Mouse (Mus musculus): ENCODE measurements around the gene Ift88. TPM values are rescaled to one million over a fixed set of nuclear protein-coding genes. Genes with fewer than 3 reads are reported as not detected.
A peak's percentile ranks its signal among the peaks of the same experiment; 100 is the strongest.

The Ift88 gene
- total RNA-seq, 2 experiments from 2014 or later = 15.5 to 20.0 TPM

GRCm38 (mm10) chr14:57525388-57526049, 101.7 kb downstream of the Ift88 start:
- peak overlapping the region; percentile 78 for H3K27ac ChIP-seq
- intact Hi-C loops (cut with DNase I) = loop anchor here (5.0 kb wide), 2 partner anchors 92 to 113 kb away; no protein-coding TSS in a partner anchor
- peak overlapping the region; percentile 58 for H3K4me3 ChIP-seq
- peak; percentile 15 for TF ChIP-seq CTCF (IDR thresholded peaks at IDR 0.05)
- DNase-seq (ENCODE audit: extremely low spot score in 1 of 2, low spot score in 2 of 2) = peak; percentile 74 to 76

- TF ChIP-seq CTCF (IDR thresholded peaks at IDR 0.05) = no peak
- intact Hi-C loops (cut with DNase I) = loop anchor here (5.0 kb wide), 2 partner anchors 91 to 114 kb away; no protein-coding TSS in a partner anchor
- H3K27ac ChIP-seq = peak overlapping the region; percentile 78
These were observed 102.3 kb downstream of the Ift88 start for GRCm38 (mm10) chr14:57526050-57526623.

GRCm38 (mm10) chr14:57527122-57527521, 103.3 kb downstream of the Ift88 start:
- TF ChIP-seq CTCF (IDR thresholded peaks at IDR 0.05) = no peak
- Histone ChIP-seq H3K27ac (peak overlapping the region; percentile 78), H3K4me3 (no peak overlapping the region)
- intact Hi-C loops (cut with DNase I) = loop anchor here (5.0 kb wide), 2 partner anchors 90 to 115 kb away; no protein-coding TSS in a partner anchor
- no peak for DNase-seq (ENCODE audit: extremely low spot score in 1 of 2, low spot score in 2 of 2)

More at GRCm38 (mm10) chr14:57526050-57526623, 102.3 kb downstream of the Ift88 start:
- DNase-seq (ENCODE audit: extremely low spot score in 1 of 2, low spot score in 2 of 2) = no peak
- H3K4me3 ChIP-seq = peak overlapping the region; percentile 58

- intact Hi-C loops (cut with DNase I) = loop anchor here (5.0 kb wide), 2 partner anchors 90 to 115 kb away; no protein-coding TSS in a partner anchor
- no peak for DNase-seq (ENCODE audit: extremely low spot score in 1 of 2, low spot score in 2 of 2)
These were observed 103.7 kb downstream of the Ift88 start for GRCm38 (mm10) chr14:57527598-57527997.

GRCm38 (mm10) chr14:57529086-57529785, 105.4 kb downstream of the Ift88 start:
- Histone ChIP-seq H3K4me3 (no peak overlapping the region), H3K27ac (peak overlapping the region; percentile 93)
- DNase-seq (ENCODE audit: extremely low spot score in 1 of 2, low spot score in 2 of 2) = peak; percentile 59 to 68
- no peak for TF ChIP-seq CTCF (IDR thresholded peaks at IDR 0.05)
- intact Hi-C loops (cut with DNase I) = loop anchor here (1.0 to 5.0 kb wide), 3 partner anchors 54 to 117 kb away; no protein-coding TSS in a partner anchor

More at GRCm38 (mm10) chr14:57527598-57527997, 103.7 kb downstream of the Ift88 start:
- Histone ChIP-seq H3K27ac (peak overlapping the region; percentile 66), H3K4me3 (no peak overlapping the region)
- no peak for TF ChIP-seq CTCF (IDR thresholded peaks at IDR 0.05)

- intact Hi-C loops (cut with DNase I) = loop anchor here (1.0 to 5.0 kb wide), 3 partner anchors 55 to 118 kb away; no protein-coding TSS in a partner anchor
- TF ChIP-seq CTCF (IDR thresholded peaks at IDR 0.05) = no peak
- no peak for DNase-seq (ENCODE audit: extremely low spot score in 1 of 2, low spot score in 2 of 2)
- Histone ChIP-seq H3K27ac (peak overlapping the region; percentile 93), H3K4me3 (no peak overlapping the region)
These were observed 106.1 kb downstream of the Ift88 start for GRCm38 (mm10) chr14:57529786-57530515.

- H3K27ac ChIP-seq = no peak overlapping the region
- no peak for TF ChIP-seq CTCF (IDR thresholded peaks at IDR 0.05)
- intact Hi-C loops (cut with DNase I) = no loop called here
- no peak for DNase-seq (ENCODE audit: extremely low spot score in 1 of 2, low spot score in 2 of 2)
- no peak overlapping the region for H3K4me3 ChIP-seq
These were observed 108.7 kb downstream of the Ift88 start for GRCm38 (mm10) chr14:57532577-57532976.

GRCm38 (mm10) chr14:57533214-57533613, 109.4 kb downstream of the Ift88 start:
- no peak for DNase-seq (ENCODE audit: extremely low spot score in 1 of 2, low spot score in 2 of 2)

GRCm38 (mm10) chr14:57533841-57534240, 110.0 kb downstream of the Ift88 start:
- Histone ChIP-seq H3K4me3 (no peak overlapping the region), H3K27ac (peak overlapping the region; percentile 24; the same call in 1 of the 2 replicates)
- intact Hi-C loops (cut with DNase I) = loop anchor here (2.0 kb wide), 1 partner anchor 37 kb away; the partner anchor contains the start of gene Eef1akmt1
- no peak for DNase-seq (ENCODE audit: extremely low spot score in 1 of 2, low spot score in 2 of 2)
- no peak for TF ChIP-seq CTCF (IDR thresholded peaks at IDR 0.05)

More at GRCm38 (mm10) chr14:57533214-57533613, 109.4 kb downstream of the Ift88 start:
- Histone ChIP-seq H3K4me3 (no peak overlapping the region), H3K27ac (no peak overlapping the region)
- intact Hi-C loops (cut with DNase I) = no loop called here
- TF ChIP-seq CTCF (IDR thresholded peaks at IDR 0.05) = peak; percentile 77

- intact Hi-C loops (cut with DNase I) = loop anchor here (2.0 kb wide), 1 partner anchor 36 kb away; the partner anchor contains the start of gene Eef1akmt1
- Histone ChIP-seq H3K27ac (peak overlapping the region; percentile 51), H3K4me3 (no peak overlapping the region)
- no peak for DNase-seq (ENCODE audit: extremely low spot score in 1 of 2, low spot score in 2 of 2)
- TF ChIP-seq CTCF (IDR thresholded peaks at IDR 0.05) = no peak
These were observed 110.5 kb downstream of the Ift88 start for GRCm38 (mm10) chr14:57534346-57534745.

GRCm38 (mm10) chr14:57534961-57535360, 111.1 kb downstream of the Ift88 start:
- intact Hi-C loops (cut with DNase I) = loop anchor here (2.0 kb wide), 1 partner anchor 36 kb away; the partner anchor contains the start of gene Eef1akmt1
- no peak for TF ChIP-seq CTCF (IDR thresholded peaks at IDR 0.05)
- Histone ChIP-seq H3K27ac (peak overlapping the region; percentile 51), H3K4me3 (no peak overlapping the region)
- DNase-seq (ENCODE audit: extremely low spot score in 1 of 2, low spot score in 2 of 2) = no peak

All from left cerebral cortex, adult 2 months (tissue).